Mouse (Mus musculus) gastrocnemius, adult 18-20 months (tissue): ENCODE data around the gene Hoxa2. TPM values are rescaled to one million over a fixed set of nuclear protein-coding genes. Genes with fewer than 3 reads are reported as not detected.

Experiments
- DNase-seq: peaks from one replicate; pipeline ENCODE4 v3.0.0; 2021; ENCODE audit warnings: low spot score
- total RNA-seq, 2 experiments: library from RNA; stranded (reverse); gene quantifications; 2 replicates each; pipeline ENCODE4 v1.2.3; 2021

Hoxa2 gene
- total RNA-seq, 2 experiments from 2014 or later, result 0.21 to 0.27 TPM

DNA sequence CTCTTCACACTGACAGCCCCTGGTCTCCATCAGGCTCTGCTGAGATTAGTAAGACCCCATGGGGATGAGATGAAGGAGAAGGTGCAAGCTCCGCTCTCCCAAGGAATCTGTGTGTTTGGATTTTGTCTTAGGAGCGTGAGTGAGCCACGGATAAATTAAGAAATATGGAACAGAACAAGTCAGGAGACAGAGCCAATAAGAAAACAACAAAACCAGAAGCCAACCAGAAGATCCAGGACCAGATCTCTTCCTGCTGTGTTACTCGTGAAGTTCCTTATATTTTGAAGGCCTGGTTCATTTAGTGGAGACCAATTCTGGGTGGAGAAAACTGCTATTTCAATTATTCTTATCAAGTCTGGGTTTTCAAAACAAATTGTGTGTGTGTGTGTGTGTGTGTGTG lies 13.1 kb downstream of the Hoxa2 start:
- no peak for DNase-seq

- DNase-seq, result no peak
Measured at GRCm38 (mm10) chr6:52150401-52150966, 14.1 kb downstream of the Hoxa2 start.

GRCm38 (mm10) chr6:52139115-52139514 lies 25.5 kb downstream of the Hoxa2 start:
- DNase-seq, result no peak

- DNase-seq, result no peak
Measured at GRCm38 (mm10) chr6:52138576-52138975, 26.1 kb downstream of the Hoxa2 start.

DNA sequence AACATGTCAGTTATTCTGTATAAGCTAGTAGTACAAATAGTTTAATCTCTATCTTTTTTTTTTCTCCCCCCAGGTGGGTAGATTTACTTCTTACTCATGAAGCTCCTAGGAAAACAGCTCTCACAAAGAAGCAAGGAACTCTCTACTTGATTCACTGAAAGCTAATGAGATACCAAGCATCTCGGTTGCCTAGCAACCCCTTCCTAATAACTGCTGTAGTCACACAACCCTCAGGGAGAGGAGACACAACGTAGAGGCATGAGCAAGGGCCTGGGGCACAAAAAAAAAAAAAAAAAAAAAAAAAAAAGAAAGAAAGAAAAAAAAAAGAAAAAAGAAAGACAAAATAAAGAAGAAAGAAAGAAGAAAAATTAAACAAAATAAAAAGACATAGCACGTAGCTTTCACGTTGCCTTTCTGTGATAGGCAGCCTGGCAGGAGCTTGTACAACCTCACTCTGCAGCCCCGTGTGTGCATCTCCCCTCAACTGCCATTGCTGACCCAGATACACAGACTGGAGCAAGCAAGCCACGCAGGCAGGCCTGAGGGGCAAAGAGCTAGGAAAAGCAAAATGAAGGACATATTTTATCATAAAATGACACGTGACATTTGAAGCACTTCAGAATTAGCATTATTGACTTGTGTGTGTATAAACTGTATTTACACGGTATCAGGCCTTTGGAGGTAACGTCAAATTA lies 26.6 kb downstream of the Hoxa2 start:
- no peak for DNase-seq

GRCm38 (mm10) chr6:52123673-52124072 lies 41.0 kb downstream of the Hoxa2 start:
- no peak for DNase-seq

DNA sequence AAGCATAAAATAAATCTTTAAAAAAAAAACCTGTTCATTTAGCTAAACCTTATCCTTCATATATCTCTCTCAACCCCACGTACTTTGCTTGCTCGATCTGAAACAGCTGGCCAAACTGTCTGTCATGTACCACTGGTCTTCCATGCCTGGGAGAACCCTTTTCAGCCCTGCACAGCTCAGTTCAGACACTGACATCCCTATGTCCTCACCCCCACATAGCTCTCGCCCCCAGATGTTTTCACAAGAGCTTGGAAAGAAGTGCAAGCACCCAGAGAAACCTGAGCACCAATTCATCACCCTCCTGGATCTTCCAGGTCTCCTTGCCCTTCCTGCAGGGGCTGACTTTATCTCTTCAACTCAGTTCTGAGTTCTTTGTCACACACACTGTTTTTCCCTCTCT lies 43.5 kb downstream of the Hoxa2 start:
- no peak for DNase-seq

GRCm38 (mm10) chr6:52118903-52119635 lies 45.6 kb downstream of the Hoxa2 start:
- DNase-seq, result no peak

GRCm38 (mm10) chr6:52115899-52116298 lies 48.7 kb downstream of the Hoxa2 start:
- no peak for DNase-seq

Other genes starting within 250 kb of the Hoxa2 start
- gene Skap2, start 152.3 kb downstream of the Hoxa2 start, total RNA-seq, result 1 to 10 TPM; 3.9 to 4.3 TPM
- under 1 TPM in 1 of 2 experiments, not detected in 1; 0.19 TPM for gene Hoxa1, start 6.5 kb downstream of the Hoxa2 start, total RNA-seq
- gene 5730596B20Rik, start 12.7 kb upstream of the Hoxa2 start, total RNA-seq, result not detected
- 1 to 10 TPM; 2.7 to 2.9 TPM for gene Hoxa4, start 26.9 kb upstream of the Hoxa2 start, total RNA-seq
- gene Hoxa5, start 39.8 kb upstream of the Hoxa2 start, total RNA-seq, result 1 to 10 TPM; 2.0 to 2.1 TPM
- gene Hoxa6, start 43.9 kb upstream of the Hoxa2 start, total RNA-seq, result 1 to 10 TPM; 2.0 to 2.1 TPM
- gene Hoxa3, start 48.5 kb upstream of the Hoxa2 start, total RNA-seq, result 1 to 10 TPM; 1.6 to 3.0 TPM
- gene Gm28308, start 48.5 kb upstream of the Hoxa2 start, total RNA-seq, result under 1 TPM in 1 of 2 experiments, not detected in 1; 0.39 TPM
- gene Hoxa7, start 57.0 kb upstream of the Hoxa2 start, total RNA-seq, result 1 to 10 TPM; 4.7 to 5.0 TPM
- gene Hoxa9, start 66.3 kb upstream of the Hoxa2 start, total RNA-seq, result 1 to 10 TPM; 7.2 to 7.4 TPM
- 10 to 100 TPM; 13.7 to 15.0 TPM for gene Hoxa10, start 76.0 kb upstream of the Hoxa2 start, total RNA-seq
- 1 to 10 TPM; 2.1 to 2.9 TPM for gene Hoxa11, start 81.0 kb upstream of the Hoxa2 start, total RNA-seq
- 1 to 10 TPM; 3.7 to 6.0 TPM for gene Hoxa13, start 96.0 kb upstream of the Hoxa2 start, total RNA-seq
- not detected for gene Evx1, start 148.7 kb upstream of the Hoxa2 start, total RNA-seq